Mouse (Mus musculus): Measurements from ENCODE around the gene Gm5108.

DNA sequence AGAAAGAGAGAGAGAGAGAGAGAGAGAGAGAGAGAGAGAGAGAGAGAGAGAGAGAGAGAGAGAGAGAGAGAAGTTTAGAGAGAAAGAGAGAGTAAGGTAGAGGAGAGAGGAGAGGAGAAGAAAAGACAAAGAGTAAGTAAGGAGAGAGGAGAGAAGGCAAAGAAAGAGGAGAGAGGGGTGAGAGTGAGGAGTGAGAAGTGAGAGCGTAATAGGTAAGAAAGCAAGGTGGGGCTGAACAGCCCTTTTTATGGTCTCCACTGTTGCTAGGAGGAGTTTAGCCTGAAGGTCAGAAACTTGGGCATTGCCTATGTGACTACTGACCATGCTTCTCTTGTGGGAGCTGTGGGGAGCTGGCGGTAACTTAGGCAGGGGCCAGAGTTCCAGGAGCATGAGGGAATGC, at the start of gene Gm5108:
- no peak for TF ChIP-seq CTCF (IDR thresholded peaks at IDR 0.05; ENCODE audit: control insufficient read depth, insufficient read depth, insufficient read length)
- no peak for TF ChIP-seq USF1 (IDR thresholded peaks at IDR 0.05; ENCODE audit: low read depth)
- TF ChIP-seq MAX (IDR thresholded peaks at IDR 0.05), result no peak
- TF ChIP-seq CEBPB (IDR thresholded peaks at IDR 0.05; ENCODE audit: low read depth), result no peak

Data from C2C12 (cell line).